Mouse (Mus musculus) kidney, embryonic 14.5 days (tissue): ENCODE measurements around the gene Nsun5. TPM values are rescaled to one million over a fixed set of nuclear protein-coding genes. Genes with fewer than 3 reads are reported as not detected.
"Not testable (repeated sequence)": the region's sequence is repeated elsewhere in the genome, so short reads cannot be mapped to it uniquely, and the experiment has no call there.

Experiments
- ATAC-seq: fragments of 200-750 bp; cut with Nextera tagmentation; 2 replicates; pipeline ENCODE4 v1.8.0; 2017; ENCODE audit warnings: moderate number of reproducible peaks, mild to moderate bottlenecking, moderate TSS enrichment, moderate library complexity; ENCODE audit not compliant: low FRiP score, low TSS enrichment
- H3K27ac ChIP-seq: fragments of 300-500 bp; sonication (generic); 2 replicates; pipeline ENCODE4 v1.5.1; 2014; ENCODE audit warnings: low read depth, mild to moderate bottlenecking, low read length, moderate library complexity, mixed read lengths
- H3K27me3 ChIP-seq: fragments of 300-500 bp; sonication (generic); 2 replicates; pipeline ENCODE4 v1.6.1; 2014; ENCODE audit warnings: mild to moderate bottlenecking, low read length; ENCODE audit not compliant: control insufficient read depth, insufficient read depth
- H3K36me3 ChIP-seq: fragments of 300-500 bp; sonication (generic); 2 replicates; pipeline ENCODE4 v1.6.1; 2014; ENCODE audit warnings: low read length, mixed read lengths; ENCODE audit not compliant: control insufficient read depth, insufficient read depth
- H3K4me1 ChIP-seq: fragments of 300-500 bp; sonication (generic); 2 replicates; pipeline ENCODE4 v1.6.1; 2014; ENCODE audit warnings: low read length, mixed read lengths; ENCODE audit not compliant: control insufficient read depth, insufficient read depth
- H3K4me2 ChIP-seq: fragments of 300-500 bp; sonication (generic); replicated peaks from 2 replicates; pipeline ENCODE4 v1.6.1; 2014; ENCODE audit warnings: low read depth, mild to moderate bottlenecking, low read length
- H3K4me3 ChIP-seq: fragments of 300-500 bp; sonication (generic); 2 replicates; pipeline ENCODE4 v1.5.1; 2014; ENCODE audit warnings: mild to moderate bottlenecking, low read length
- H3K9ac ChIP-seq: fragments of 300-500 bp; sonication (generic); 2 replicates; pipeline ENCODE4 v1.6.1; 2014; ENCODE audit warnings: low read depth, mild to moderate bottlenecking, low read length, moderate library complexity
- H3K9me3 ChIP-seq: fragments of 300-500 bp; sonication (generic); 2 replicates; pipeline ENCODE4 v1.6.1; 2016; ENCODE audit warnings: low read length; ENCODE audit not compliant: control insufficient read depth
- WGBS: fragments of 180-500 bp; shearing (Covaris S2); extraction: QIAGEN DNeasy Blood & Tissue Kit; methylation state at CpG from one replicate; pipeline ENCODE4 v1.1.7; 2014; 5-methylcytosine and 5-hydroxymethylcytosine counted together
- polyA plus RNA-seq: library from polyadenylated mRNA; unstranded; fragments of >200 nt; fragmentation: Nextera tagmentation; extraction: Ambion mirVana; gene quantifications from 2 replicates; pipeline ENCODE4 v1.2.1, GENCODE M21; 2014

Gene Nsun5
- polyA plus RNA-seq, 1 experiment from 2014 or later = 27.1 TPM

DNA sequence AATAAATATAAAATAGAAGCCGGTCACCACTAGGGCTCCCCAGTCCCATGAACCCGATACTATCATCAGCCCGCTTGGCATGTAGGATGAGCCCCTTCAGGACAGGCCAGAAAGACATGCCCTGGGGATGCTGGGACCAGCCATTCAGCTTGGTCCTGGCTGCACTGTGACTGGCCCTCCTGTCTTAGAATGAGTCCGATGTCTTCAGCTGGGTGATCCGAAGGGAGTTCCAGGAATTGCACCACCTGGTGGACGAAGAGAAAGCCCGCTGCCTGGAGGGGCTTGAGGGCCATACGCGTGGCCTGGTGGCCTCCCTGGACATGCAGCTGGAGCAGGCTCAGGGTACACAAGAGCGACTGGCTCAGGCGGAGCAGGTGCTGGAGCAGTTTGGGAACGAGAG lies 6.2 kb upstream of the Nsun5 start:
- H3K27ac ChIP-seq = no peak overlapping the region
- H3K9ac ChIP-seq = no peak overlapping the region
- H3K9me3 ChIP-seq = no peaks in the 10 kb centered on the region
- H3K4me2 ChIP-seq = no peak overlapping the region
- WGBS = 29% methylated on average over 12 of the region's 12 CpGs
- H3K4me1 ChIP-seq = no peaks in the 10 kb centered on the region
- ATAC-seq = peak; percentile 51; the same call in 1 of the 2 replicates
- no peaks in the 10 kb centered on the region for H3K27me3 ChIP-seq
- no peaks in the 10 kb centered on the region for H3K36me3 ChIP-seq
- H3K4me3 ChIP-seq = no peak overlapping the region

DNA sequence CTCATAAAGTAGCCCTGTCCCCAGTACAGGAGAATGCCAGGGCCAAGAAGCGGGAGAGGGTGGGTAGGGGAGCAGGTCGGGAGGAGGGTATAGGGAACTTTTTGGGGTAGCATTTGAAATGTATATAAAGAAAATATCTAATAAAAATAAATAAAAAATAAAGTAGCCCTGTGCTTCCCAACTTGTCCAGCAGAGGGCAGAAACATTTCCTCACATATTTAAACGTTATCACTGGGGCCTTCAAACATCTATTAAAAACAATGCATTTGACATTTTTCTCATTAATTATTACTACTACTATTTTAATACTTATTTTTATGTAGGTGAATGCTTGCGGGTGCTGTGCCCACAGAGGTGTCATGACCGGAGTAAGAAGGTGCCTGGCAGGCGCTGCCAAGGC lies 1.9 kb upstream of the Nsun5 start:
- Histone ChIP-seq H3K9ac (no peak overlapping the region), H3K36me3 (peaks cover 11% of the 10 kb centered on the region; the same call in 1 of the 2 replicates), H3K4me2 (no peak overlapping the region), H3K4me3 (no peak overlapping the region), H3K27me3 (no peaks in the 10 kb centered on the region), H3K9me3 (no peaks in the 10 kb centered on the region), H3K27ac (no peak overlapping the region), H3K4me1 (peaks cover 8% of the 10 kb centered on the region)
- WGBS = 53% methylated on average over 6 of the region's 6 CpGs
- no peak for ATAC-seq

DNA sequence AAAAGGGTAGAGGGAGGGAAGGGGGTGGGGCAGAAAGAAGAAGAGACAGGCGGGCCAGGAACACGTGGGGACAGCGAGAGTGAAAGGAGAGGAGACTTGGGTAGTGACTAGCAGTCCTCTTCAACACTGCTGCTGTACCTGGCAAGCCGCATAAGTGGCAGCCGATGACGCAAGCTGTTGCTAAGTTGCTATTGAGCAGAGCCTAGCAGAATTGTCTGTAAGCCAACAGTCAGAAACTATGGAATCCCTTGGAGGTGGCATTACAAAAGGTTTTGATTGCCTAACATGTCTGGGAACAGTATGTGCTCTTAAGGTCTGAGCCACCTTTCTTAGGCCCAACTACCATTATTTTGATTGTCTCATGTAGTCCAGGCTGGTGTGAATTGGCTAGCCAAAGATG lies 1.4 kb upstream of the Nsun5 start:
- Histone ChIP-seq H3K9me3 (no peaks in the 10 kb centered on the region), H3K9ac (no peak overlapping the region), H3K4me2 (no peak overlapping the region), H3K4me1 (peaks cover 8% of the 10 kb centered on the region), H3K27me3 (no peaks in the 10 kb centered on the region), H3K27ac (no peak overlapping the region), H3K36me3 (peaks cover 14% of the 10 kb centered on the region), H3K4me3 (no peak overlapping the region)
- ATAC-seq = no peak
- 88% methylated on average over 6 of the region's 6 CpGs for WGBS

DNA sequence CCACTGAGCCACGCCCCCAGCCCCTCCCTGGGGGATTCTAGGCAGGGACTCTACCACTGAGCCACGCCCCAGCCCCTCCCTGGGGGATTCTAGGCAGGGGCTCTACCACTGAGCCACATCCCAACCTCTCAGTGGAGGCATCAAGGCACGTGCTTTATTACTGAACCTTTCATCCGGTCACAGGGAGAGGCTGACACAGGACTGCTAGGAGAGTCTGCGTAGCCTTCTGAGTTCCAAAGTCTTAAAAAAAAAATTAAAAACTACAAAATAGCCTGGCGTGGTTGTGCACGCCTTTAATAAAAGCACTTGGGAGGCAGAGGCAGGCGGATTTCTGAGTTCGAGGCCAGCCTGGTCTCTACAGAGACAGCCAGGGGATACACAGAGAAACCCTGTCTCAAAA lies 557 bp upstream of the Nsun5 start:
- Histone ChIP-seq H3K4me3 (peak overlapping the region; percentile 69), H3K9ac (peak overlapping the region; percentile 69; the same call in 1 of the 2 replicates), H3K27ac (peak overlapping the region; percentile 80), H3K36me3 (peaks cover 23% of the 10 kb centered on the region), H3K4me2 (peak overlapping the region; percentile 79)
- H3K9me3 ChIP-seq, H3K4me1 ChIP-seq, ATAC-seq, H3K27me3 ChIP-seq: not testable (repeated sequence)
- WGBS = 59% methylated on average over 9 of the region's 9 CpGs

DNA sequence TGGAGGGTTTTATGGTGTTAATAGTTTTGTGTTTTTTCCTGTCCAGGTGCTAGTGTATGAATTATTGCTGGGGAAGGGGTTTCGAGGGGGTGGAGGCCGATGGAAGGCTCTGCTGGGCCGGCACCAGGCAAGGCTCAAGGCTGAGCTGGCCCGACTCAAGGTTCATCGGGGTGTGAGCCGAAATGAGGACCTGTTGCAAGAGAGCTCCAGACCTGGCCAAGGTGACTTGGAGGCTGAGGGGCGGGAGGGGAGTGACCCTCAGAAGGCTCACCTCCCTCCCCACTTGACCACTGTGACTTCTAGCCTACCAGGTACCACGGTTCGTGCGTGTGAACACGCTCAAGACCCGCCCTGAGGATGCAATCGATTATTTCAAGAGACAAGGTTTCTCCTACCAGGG lies 1.4 kb downstream of the Nsun5 start:
- ATAC-seq = no peak
- Histone ChIP-seq H3K27ac (no peak overlapping the region), H3K36me3 (peaks cover 43% of the 10 kb centered on the region), H3K4me3 (peak overlapping the region; percentile 69; the same call in 1 of the 2 replicates), H3K9ac (no peak overlapping the region), H3K9me3 (no peaks in the 10 kb centered on the region), H3K4me2 (no peak overlapping the region), H3K4me1 (peaks cover 8% of the 10 kb centered on the region), H3K27me3 (no peaks in the 10 kb centered on the region)
- 96% methylated on average over 13 of the region's 13 CpGs for WGBS

DNA sequence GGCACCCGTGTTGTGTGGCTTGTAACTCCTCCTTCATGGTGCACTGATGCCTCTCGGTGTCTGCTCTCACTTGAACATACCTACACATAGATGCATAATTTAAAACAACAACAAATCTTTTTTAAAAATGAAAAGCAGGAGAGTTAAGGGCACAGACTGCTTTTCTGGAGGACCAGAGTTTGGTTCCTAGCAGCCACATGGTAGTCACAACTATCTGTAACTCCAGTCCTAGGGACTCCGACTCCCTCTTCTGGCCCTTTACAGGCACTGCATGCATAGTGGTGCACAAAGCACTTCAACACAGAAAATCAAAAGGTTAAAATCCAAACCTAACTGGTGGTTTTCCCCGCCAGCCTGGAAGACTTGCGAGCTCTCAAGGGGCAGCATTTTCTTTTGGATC lies 3.8 kb downstream of the Nsun5 start:
- ATAC-seq = no peak
- H3K4me3 ChIP-seq = no peak overlapping the region
- H3K9ac ChIP-seq = no peak overlapping the region
- peaks cover 67% of the 10 kb centered on the region for H3K36me3 ChIP-seq
- peaks cover 8% of the 10 kb centered on the region for H3K4me1 ChIP-seq
- 94% methylated on average over 5 of the region's 5 CpGs for WGBS
- H3K9me3 ChIP-seq = no peaks in the 10 kb centered on the region
- no peak overlapping the region for H3K27ac ChIP-seq
- no peaks in the 10 kb centered on the region for H3K27me3 ChIP-seq
- no peak overlapping the region for H3K4me2 ChIP-seq

DNA sequence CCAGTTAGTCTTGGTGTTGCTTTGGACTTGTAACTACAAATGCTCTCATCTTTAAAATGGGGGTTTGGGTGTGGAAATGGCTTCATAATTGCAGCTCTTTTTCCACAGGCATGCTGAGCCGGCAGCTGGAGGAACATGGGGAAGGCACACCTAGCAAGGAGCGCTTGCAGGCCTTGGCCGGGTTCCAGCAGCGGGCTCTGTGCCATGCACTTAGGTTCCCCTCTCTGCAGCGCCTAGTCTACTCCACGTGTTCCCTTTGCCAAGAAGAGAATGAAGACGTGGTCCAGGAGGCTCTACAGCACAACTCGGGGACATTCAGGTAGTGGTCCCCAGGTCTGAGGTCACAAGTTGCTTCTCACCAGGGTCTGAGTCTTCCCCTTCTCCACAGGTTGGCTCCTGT lies 5.4 kb downstream of the Nsun5 start:
- Histone ChIP-seq H3K9me3 (no peaks in the 10 kb centered on the region), H3K36me3 (peaks cover 82% of the 10 kb centered on the region), H3K4me3 (no peak overlapping the region), H3K27ac (no peak overlapping the region), H3K9ac (no peak overlapping the region), H3K4me2 (no peak overlapping the region), H3K4me1 (peaks cover 5% of the 10 kb centered on the region), H3K27me3 (no peaks in the 10 kb centered on the region)
- 87% methylated on average over 8 of the region's 8 CpGs for WGBS
- ATAC-seq = no peak

DNA sequence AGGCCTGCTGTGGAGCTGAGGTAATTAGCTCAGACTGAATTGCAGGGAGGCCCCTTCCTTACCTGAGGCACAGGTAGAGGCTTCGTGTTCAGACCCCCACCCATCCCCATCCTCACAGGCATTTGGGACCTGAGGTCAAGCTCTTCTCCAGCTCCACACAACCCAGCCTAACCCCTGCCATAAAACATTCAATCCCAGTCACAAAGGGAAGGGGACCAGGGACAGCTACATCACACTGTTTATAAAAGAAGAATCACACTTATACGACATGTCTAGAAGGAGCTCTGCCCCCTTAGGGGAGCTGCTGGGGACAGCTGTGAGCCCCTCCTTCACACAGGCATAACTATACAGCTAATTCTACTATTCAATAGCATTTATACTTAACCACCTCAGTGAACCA lies 6.6 kb downstream of the Nsun5 start:
- H3K9me3 ChIP-seq = no peaks in the 10 kb centered on the region
- no peak overlapping the region for H3K4me3 ChIP-seq
- no peak overlapping the region for H3K9ac ChIP-seq
- peaks cover 94% of the 10 kb centered on the region for H3K36me3 ChIP-seq
- H3K4me2 ChIP-seq = no peak overlapping the region
- H3K27me3 ChIP-seq = no peaks in the 10 kb centered on the region
- H3K4me1 ChIP-seq = no peaks in the 10 kb centered on the region
- 67% methylated on average over 2 of the region's 2 CpGs for WGBS
- no peak overlapping the region for H3K27ac ChIP-seq
- no peak for ATAC-seq

DNA sequence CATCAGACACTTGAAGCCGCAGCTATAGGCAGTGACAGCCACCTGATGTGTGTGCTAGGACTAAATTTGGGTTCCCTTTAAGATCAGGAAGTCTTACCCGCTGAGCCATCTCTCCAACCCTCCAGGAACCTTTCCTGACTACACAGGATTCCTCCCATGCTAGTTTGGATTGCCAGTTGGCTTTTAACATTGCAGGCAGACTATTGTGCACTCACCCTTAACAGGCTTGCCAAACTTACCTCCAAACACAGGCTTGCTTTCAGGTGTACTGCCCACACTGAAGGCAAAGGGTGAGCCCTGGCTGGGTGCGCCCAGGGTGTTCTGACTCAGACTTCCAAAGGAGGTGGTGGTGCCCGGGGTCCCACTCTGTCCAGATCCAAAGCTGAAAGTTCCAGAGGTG lies 10.9 kb downstream of the Nsun5 start:
- WGBS = 95% methylated on average over 4 of the region's 4 CpGs
- Histone ChIP-seq H3K9ac (no peak overlapping the region), H3K4me3 (no peak overlapping the region), H3K9me3 (no peaks in the 10 kb centered on the region), H3K27ac (no peak overlapping the region), H3K27me3 (no peaks in the 10 kb centered on the region), H3K4me1 (no peaks in the 10 kb centered on the region), H3K4me2 (no peak overlapping the region), H3K36me3 (peaks cover 100% of the 10 kb centered on the region)
- ATAC-seq = no peak
